Mouse (Mus musculus): ENCODE measurements around the gene Spint4. TPM values are rescaled to one million over a fixed set of nuclear protein-coding genes. Genes with fewer than 3 reads are reported as not detected.

Spint4 gene
- polyA plus RNA-seq, 1 experiment from 2014 or later, result not detected

- Histone ChIP-seq H3K9ac (replicated peaks; ENCODE audit: low read depth) (no peak overlapping the region), H3K27ac (ENCODE audit: low read length) (no peak overlapping the region), H3K9me3 (ENCODE audit: low read length) (no peaks in the 10 kb centered on the region), H3K4me1 (ENCODE audit: insufficient read depth, low read depth, low read length) (no peaks in the 10 kb centered on the region), H3K4me3 (ENCODE audit: low read depth, low read length) (no peak overlapping the region), H3K36me3 (ENCODE audit: insufficient read depth, low read length) (no peaks in the 10 kb centered on the region), H3K27me3 (replicated peaks; ENCODE audit: insufficient read depth, low read length) (no peaks in the 10 kb centered on the region), H3K4me2 (replicated peaks; ENCODE audit: low read depth, low read length) (no peak overlapping the region)
- ATAC-seq, result peak; percentile 75
- peak; percentile 73 for DNase-seq (ENCODE audit: low spot score)
- 15% methylated on average over 6 of the region's 6 CpGs for WGBS
- TF ChIP-seq CTCF (IDR thresholded peaks at IDR 0.05), result peak; percentile 88
- no peak for TF ChIP-seq EP300 (IDR thresholded peaks at IDR 0.05)
Measured at GRCm38 (mm10) chr2:164725895-164726619, 27.8 kb downstream of the Spint4 start.

- no peak overlapping the region for H3K9ac ChIP-seq (replicated peaks; ENCODE audit: low read depth)
- no peaks in the 10 kb centered on the region for H3K36me3 ChIP-seq (ENCODE audit: insufficient read depth, low read length)
- H3K9me3 ChIP-seq (ENCODE audit: low read length), result no peaks in the 10 kb centered on the region
- DNase-seq (ENCODE audit: low spot score) (no peak), ATAC-seq (no peak)
- TF ChIP-seq CTCF (IDR thresholded peaks at IDR 0.05), result no peak
- no peak for TF ChIP-seq EP300 (IDR thresholded peaks at IDR 0.05)
- no peak overlapping the region for H3K4me3 ChIP-seq (ENCODE audit: low read depth, low read length)
- H3K4me1 ChIP-seq (ENCODE audit: insufficient read depth, low read depth, low read length), result no peaks in the 10 kb centered on the region; the same call in 1 of the 2 replicates
- no peak overlapping the region for H3K27ac ChIP-seq (ENCODE audit: low read length)
- no peak overlapping the region for H3K4me2 ChIP-seq (replicated peaks; ENCODE audit: low read depth, low read length)
- 56% methylated on average over 5 of the region's 5 CpGs for WGBS
- no peaks in the 10 kb centered on the region for H3K27me3 ChIP-seq (replicated peaks; ENCODE audit: insufficient read depth, low read length)
Measured at GRCm38 (mm10) chr2:164731719-164732118, 33.4 kb downstream of the Spint4 start.

DNA sequence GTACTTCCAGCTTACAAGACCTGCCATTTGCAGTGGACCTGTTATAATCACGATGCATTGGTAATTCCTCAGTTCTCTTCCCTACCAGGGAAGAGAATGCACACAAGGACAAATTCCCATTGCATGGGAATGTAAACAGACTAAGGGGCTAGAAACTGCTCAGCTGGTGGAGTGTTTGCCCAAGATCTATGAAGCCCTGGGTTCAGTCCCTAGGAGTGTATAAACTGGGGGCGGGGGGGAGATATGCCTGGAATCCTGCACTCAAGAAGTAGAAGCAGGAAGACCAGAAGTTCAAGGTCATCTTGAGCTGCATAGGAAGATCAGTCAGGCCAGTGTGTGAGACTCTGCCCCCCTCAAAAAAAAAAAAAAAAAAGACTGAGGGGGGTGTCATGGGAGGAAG lies 35.0 kb downstream of the Spint4 start:
- no peaks in the 10 kb centered on the region; the same call in 1 of the 2 replicates for H3K4me1 ChIP-seq (ENCODE audit: insufficient read depth, low read depth, low read length)
- no peak for TF ChIP-seq CTCF (IDR thresholded peaks at IDR 0.05)
- peak; percentile 78 for TF ChIP-seq EP300 (IDR thresholded peaks at IDR 0.05)
- H3K4me3 ChIP-seq (ENCODE audit: low read depth, low read length), result no peak overlapping the region
- no peaks in the 10 kb centered on the region for H3K9me3 ChIP-seq (ENCODE audit: low read length)
- peak overlapping the region; percentile 23; the same call in 1 of the 2 replicates for H3K27ac ChIP-seq (ENCODE audit: low read length)
- no peaks in the 10 kb centered on the region for H3K27me3 ChIP-seq (replicated peaks; ENCODE audit: insufficient read depth, low read length)
- ATAC-seq (peak; percentile 55), DNase-seq (ENCODE audit: low spot score) (peak; percentile 46)
- no peaks in the 10 kb centered on the region for H3K36me3 ChIP-seq (ENCODE audit: insufficient read depth, low read length)
- no peak overlapping the region for H3K9ac ChIP-seq (replicated peaks; ENCODE audit: low read depth)
- 44% methylated on average over 2 of the region's 2 CpGs for WGBS
- no peak overlapping the region for H3K4me2 ChIP-seq (replicated peaks; ENCODE audit: low read depth, low read length)

DNA sequence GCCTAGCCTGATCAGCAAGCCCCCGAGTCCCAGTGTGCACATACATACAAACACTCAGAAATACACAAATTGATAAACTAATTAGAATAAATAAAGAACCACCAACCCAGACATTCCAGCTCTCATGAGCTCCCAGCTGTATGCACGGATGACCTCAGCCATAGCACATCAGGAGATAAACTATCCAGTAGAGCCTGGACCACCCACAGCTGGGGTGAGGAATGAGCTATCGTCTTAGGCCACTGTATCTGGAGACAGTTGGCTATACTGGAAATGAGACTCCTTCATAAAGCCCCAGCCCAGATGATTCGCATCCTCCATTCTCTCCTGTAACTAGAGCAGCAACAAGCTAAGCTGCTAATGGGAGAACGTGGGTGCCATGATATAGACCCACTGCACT lies 36.5 kb downstream of the Spint4 start:
- Histone ChIP-seq H3K4me3 (ENCODE audit: low read depth, low read length) (no peak overlapping the region), H3K9me3 (ENCODE audit: low read length) (no peaks in the 10 kb centered on the region), H3K9ac (replicated peaks; ENCODE audit: low read depth) (no peak overlapping the region), H3K27me3 (replicated peaks; ENCODE audit: insufficient read depth, low read length) (no peaks in the 10 kb centered on the region), H3K4me2 (replicated peaks; ENCODE audit: low read depth, low read length) (no peak overlapping the region), H3K36me3 (ENCODE audit: insufficient read depth, low read length) (no peaks in the 10 kb centered on the region), H3K4me1 (ENCODE audit: insufficient read depth, low read depth, low read length) (no peaks in the 10 kb centered on the region; the same call in 1 of the 2 replicates), H3K27ac (ENCODE audit: low read length) (no peak overlapping the region)
- DNase-seq (ENCODE audit: low spot score) (no peak), ATAC-seq (no peak)
- 58% methylated on average over 5 of the region's 5 CpGs for WGBS
- TF ChIP-seq CTCF (IDR thresholded peaks at IDR 0.05) (no peak), EP300 (IDR thresholded peaks at IDR 0.05) (no peak)

GRCm38 (mm10) chr2:164735446-164735845 lies 37.1 kb downstream of the Spint4 start:
- Histone ChIP-seq H3K27me3 (replicated peaks; ENCODE audit: insufficient read depth, low read length) (no peaks in the 10 kb centered on the region), H3K4me3 (ENCODE audit: low read depth, low read length) (no peak overlapping the region), H3K36me3 (ENCODE audit: insufficient read depth, low read length) (no peaks in the 10 kb centered on the region), H3K27ac (ENCODE audit: low read length) (no peak overlapping the region), H3K9ac (replicated peaks; ENCODE audit: low read depth) (no peak overlapping the region), H3K4me1 (ENCODE audit: insufficient read depth, low read depth, low read length) (no peaks in the 10 kb centered on the region; the same call in 1 of the 2 replicates), H3K9me3 (ENCODE audit: low read length) (no peaks in the 10 kb centered on the region), H3K4me2 (replicated peaks; ENCODE audit: low read depth, low read length) (no peak overlapping the region)
- DNase-seq (ENCODE audit: low spot score) (no peak), ATAC-seq (no peak)
- 74% methylated on average over 5 of the region's 5 CpGs for WGBS
- no peak for TF ChIP-seq EP300 (IDR thresholded peaks at IDR 0.05)
- no peak for TF ChIP-seq CTCF (IDR thresholded peaks at IDR 0.05)

DNA sequence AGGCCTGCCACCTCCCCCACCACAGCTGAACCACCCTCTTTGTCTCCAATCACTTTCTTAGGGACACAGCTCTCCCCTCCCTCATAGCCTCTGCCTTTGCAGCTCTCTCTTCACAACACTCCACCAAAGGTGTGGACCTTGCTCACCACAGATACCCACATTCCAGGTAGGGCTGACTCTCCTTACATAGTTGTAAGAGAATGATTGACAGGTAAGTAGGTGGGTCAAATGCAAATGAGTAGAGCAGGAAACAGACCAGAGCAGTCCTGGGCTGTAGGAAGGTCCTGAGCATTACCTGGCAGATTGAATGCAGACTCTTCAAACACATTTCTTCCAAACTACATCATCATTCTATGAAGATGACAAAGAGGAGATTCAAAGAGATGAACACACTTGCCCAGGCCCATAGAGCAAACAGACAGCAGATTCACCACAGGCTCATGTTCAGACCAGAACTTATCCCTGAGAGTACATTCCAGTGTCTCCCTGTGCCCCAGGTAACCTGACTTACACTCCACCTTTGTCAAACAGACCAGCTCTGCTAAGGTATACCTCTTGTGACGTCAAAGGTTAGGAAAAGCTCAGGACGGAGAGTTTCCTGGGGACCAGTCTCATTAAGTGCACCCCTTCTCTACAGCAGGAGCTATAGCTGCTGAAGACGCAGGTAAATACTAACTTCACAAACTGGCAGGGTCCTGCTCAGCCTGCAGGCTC lies 39.2 kb downstream of the Spint4 start:
- Histone ChIP-seq H3K27ac (ENCODE audit: low read length) (peak overlapping the region; percentile 81), H3K27me3 (replicated peaks; ENCODE audit: insufficient read depth, low read length) (no peaks in the 10 kb centered on the region), H3K4me1 (ENCODE audit: insufficient read depth, low read depth, low read length) (no peaks in the 10 kb centered on the region; the same call in 1 of the 2 replicates), H3K9ac (replicated peaks; ENCODE audit: low read depth) (no peak overlapping the region), H3K36me3 (ENCODE audit: insufficient read depth, low read length) (no peaks in the 10 kb centered on the region), H3K4me3 (ENCODE audit: low read depth, low read length) (no peak overlapping the region), H3K9me3 (ENCODE audit: low read length) (no peaks in the 10 kb centered on the region), H3K4me2 (replicated peaks; ENCODE audit: low read depth, low read length) (no peak overlapping the region)
- 49% methylated on average over 3 of the region's 3 CpGs for WGBS
- DNase-seq (ENCODE audit: low spot score) (peak; percentile 82), ATAC-seq (peak; percentile 91)
- TF ChIP-seq EP300 (IDR thresholded peaks at IDR 0.05) (0 out of 2 replicates have a peak, but pooled peaks have one; percentile 1), CTCF (IDR thresholded peaks at IDR 0.05) (no peak)

Data from lung, postnatal 0 days (tissue).